Mouse (Mus musculus) bone marrow macrophage, adult 2 months (primary cell): ENCODE data around the gene Ctsw.

Source experiments
- CTCF ChIP-seq: IDR thresholded peaks from 2 replicates; pipeline ENCODE4 v1.5.1; 2012; ENCODE audit warnings: low read depth, mild to moderate bottlenecking, low read length, moderate library complexity
- POLR2A ChIP-seq: IDR thresholded peaks from 2 replicates; pipeline ENCODE4 v1.6.1; 2012; ENCODE audit warnings: mild to moderate bottlenecking, low read depth, low read length, borderline replicate concordance

DNA sequence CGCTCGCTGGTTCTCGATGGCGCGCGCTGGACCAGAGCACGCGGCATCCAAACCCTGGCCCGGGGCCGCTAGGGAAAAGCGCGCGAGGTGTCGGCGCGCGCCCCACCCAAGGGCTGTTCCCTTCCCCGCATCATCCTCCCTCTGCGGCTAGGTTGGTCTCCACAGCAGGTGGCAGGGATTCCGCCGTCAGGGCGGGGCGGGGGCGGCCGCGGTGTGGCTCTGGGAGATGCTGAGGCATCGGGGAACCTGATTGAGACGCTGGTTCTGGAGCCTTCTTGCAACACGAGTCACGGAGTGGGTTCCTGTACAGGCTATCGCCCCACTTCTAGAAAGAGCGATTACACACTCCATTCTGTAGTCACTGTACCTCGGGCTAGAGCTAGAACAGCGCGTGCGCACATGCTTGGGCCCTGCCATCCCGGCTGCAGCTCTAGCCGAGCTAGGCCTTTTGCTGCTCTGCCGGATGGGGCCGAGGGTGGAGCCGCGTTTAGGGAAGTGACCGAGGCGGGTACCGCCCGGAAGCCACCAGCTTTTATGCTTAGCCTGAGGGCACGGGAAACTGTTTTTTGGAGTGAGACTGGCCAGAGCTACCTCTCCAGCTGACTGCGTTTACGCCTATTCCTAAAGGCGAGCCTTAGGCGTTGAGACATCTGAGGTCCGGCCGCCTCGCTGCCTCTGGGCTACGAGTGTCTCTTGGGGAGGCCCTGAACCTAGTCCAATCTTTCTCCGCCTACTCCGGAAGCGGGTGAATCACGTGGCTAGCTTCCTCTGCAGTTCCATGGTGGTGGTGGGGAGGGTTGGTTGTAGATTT is 22.8 kb upstream of the Ctsw start:
- no peak for TF ChIP-seq CTCF
- 0 out of 2 replicates have a peak, but pooled peaks have one; percentile 45 for TF ChIP-seq POLR2A
